In the genomic region with DNA sequence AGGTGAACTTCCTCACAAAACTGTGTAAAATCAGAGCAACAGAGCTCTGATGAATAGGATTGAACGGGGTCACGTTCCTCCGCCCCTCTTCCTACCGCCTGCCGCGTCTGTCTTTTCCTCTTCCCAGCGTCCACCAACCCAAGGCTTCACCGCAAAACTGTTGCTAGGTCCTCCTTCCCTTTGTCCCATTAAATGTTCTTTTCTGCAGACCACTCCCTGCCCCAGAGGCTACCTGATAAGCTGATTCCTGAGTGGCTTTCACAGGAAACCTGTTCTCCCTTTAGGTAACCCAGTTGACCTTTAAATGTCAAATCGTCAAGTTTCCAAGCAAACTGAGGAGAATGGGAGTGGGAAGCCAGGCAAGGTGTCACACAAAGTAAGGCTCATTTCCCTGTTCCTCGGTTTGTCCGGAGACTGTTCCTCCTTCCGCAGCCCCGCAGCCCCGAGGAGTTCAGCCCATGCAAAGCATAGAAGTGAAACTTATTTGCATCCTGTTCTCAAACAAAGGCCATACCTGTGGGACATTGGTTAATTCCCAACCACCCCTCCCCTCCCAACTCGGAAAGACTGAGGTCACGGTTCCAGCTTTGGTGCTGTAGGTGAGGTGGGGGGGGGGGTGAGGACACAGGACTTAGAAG, we compare ENCODE assay signal across 12 mouse cellular contexts. TPM values are rescaled to one million over a fixed set of nuclear protein-coding genes. Genes with fewer than 3 reads are reported as not detected.
A peak's percentile ranks its signal among the peaks of the same experiment; 100 is the strongest.
DNase-seq lines count a peak whose midpoint lies in the region; ATAC-seq lines count a peak whose summit lies in the region.
"Had no signal": no experiment of that assay in that cellular context is flagged by ENCODE, and none has a peak within 500 bp of the region (broad histone marks: within the 10 kb centered on the region; RNA-seq: fewer than 3 reads in every experiment).

No protein-coding gene starts in this region.

- no peak overlapping the region for H3K9ac ChIP-seq in heart, embryonic 13.5 days
- H3K9ac ChIP-seq in kidney, embryonic 16.5 days (replicated peaks; ENCODE audit: low read length): no peak overlapping the region
- no peak overlapping the region for H3K9ac ChIP-seq in midbrain, embryonic 16.5 days (ENCODE audit: low read depth, low read length)
- H3K9ac ChIP-seq: limb, embryonic 13.5 days had no signal

- H3K27ac ChIP-seq in heart, embryonic 13.5 days (replicated peaks): no peak overlapping the region
- peak overlapping the region; percentile 63 for H3K27ac ChIP-seq in kidney, embryonic 16.5 days (ENCODE audit: low read length)
- H3K27ac ChIP-seq in midbrain, embryonic 16.5 days (ENCODE audit: low read length): no peak overlapping the region
- H3K27ac ChIP-seq: layer of hippocampus, adult 2 months; limb, embryonic 13.5 days had no signal

- ATAC-seq in heart, embryonic 13.5 days (ENCODE audit: extremely low read depth, insufficient number of reproducible peaks, low FRiP score, low TSS enrichment): no peak
- ATAC-seq in kidney, embryonic 16.5 days (ENCODE audit: low FRiP score, low TSS enrichment): no peak; the same call in 1 of the 2 replicates
- ATAC-seq in midbrain, embryonic 16.5 days: no peak
- ATAC-seq: forebrain, embryonic 16.5 days had no signal

- H3K9me3 ChIP-seq in heart, embryonic 13.5 days: no peaks in the 10 kb centered on the region
- no peaks in the 10 kb centered on the region for H3K9me3 ChIP-seq in kidney, embryonic 16.5 days (ENCODE audit: low read length)
- no peaks in the 10 kb centered on the region for H3K9me3 ChIP-seq in midbrain, embryonic 16.5 days (replicated peaks; ENCODE audit: control insufficient read depth, low read length, poor library complexity, severe bottlenecking)
- H3K9me3 ChIP-seq: limb, embryonic 13.5 days had no signal

- DNase-seq in heart, adult 9 months (ENCODE audit: low spot score in 2 of 2): no peak
- peak; percentile 49 for DNase-seq in ES-CJ7 (ENCODE audit: low read depth, low spot score)
- peak; percentile 56 for DNase-seq in lung, postnatal 36 days
- DNase-seq in spleen, postnatal 4 days (ENCODE audit: low spot score in 2 of 2): no peak
- DNase-seq in cerebellum, postnatal 4 days (ENCODE audit: low spot score in 2 of 2): no peak

- peaks cover 16% of the 10 kb centered on the region for H3K4me1 ChIP-seq in heart, embryonic 13.5 days
- H3K4me1 ChIP-seq in kidney, embryonic 16.5 days (ENCODE audit: insufficient read depth, low read length): peaks cover 12% of the 10 kb centered on the region
- no peaks in the 10 kb centered on the region for H3K4me1 ChIP-seq in midbrain, embryonic 16.5 days (ENCODE audit: control insufficient read depth, insufficient read depth, low read length)

- peak overlapping the region; percentile 25 for H3K4me2 ChIP-seq in heart, embryonic 13.5 days
- H3K4me2 ChIP-seq in kidney, embryonic 16.5 days (replicated peaks; ENCODE audit: low read depth, low read length): no peak overlapping the region
- H3K4me2 ChIP-seq in midbrain, embryonic 16.5 days (ENCODE audit: low read length): no peak overlapping the region
- H3K4me2 ChIP-seq: limb, embryonic 13.5 days had no signal

- no peak overlapping the region for H3K4me3 ChIP-seq in heart, embryonic 13.5 days
- no peak overlapping the region for H3K4me3 ChIP-seq in kidney, embryonic 16.5 days (ENCODE audit: low read length)
- no peak overlapping the region for H3K4me3 ChIP-seq in midbrain, embryonic 16.5 days (ENCODE audit: low read depth, low read length)
- H3K4me3 ChIP-seq: layer of hippocampus, adult 2 months; limb, embryonic 13.5 days had no signal

- H3K36me3 ChIP-seq in heart, embryonic 13.5 days: no peaks in the 10 kb centered on the region
- no peaks in the 10 kb centered on the region for H3K36me3 ChIP-seq in kidney, embryonic 16.5 days (ENCODE audit: insufficient read depth, low read length)
- no peaks in the 10 kb centered on the region for H3K36me3 ChIP-seq in midbrain, embryonic 16.5 days (ENCODE audit: control insufficient read depth, insufficient read depth, low read length)
- H3K36me3 ChIP-seq: limb, embryonic 13.5 days had no signal

- no peaks in the 10 kb centered on the region for H3K27me3 ChIP-seq in heart, embryonic 13.5 days (replicated peaks)
- H3K27me3 ChIP-seq in kidney, embryonic 16.5 days (ENCODE audit: insufficient read depth, low read length): no peaks in the 10 kb centered on the region
- H3K27me3 ChIP-seq in midbrain, embryonic 16.5 days (ENCODE audit: control insufficient read depth, insufficient read depth, low read depth, low read length): no peaks in the 10 kb centered on the region
- H3K27me3 ChIP-seq: limb, embryonic 13.5 days had no signal

- WGBS in heart, embryonic 13.5 days: 35% methylated on average over 16 of the region's 16 CpGs
- 46% methylated on average over 16 of the region's 16 CpGs for WGBS in kidney, embryonic 16.5 days
- WGBS in midbrain, embryonic 16.5 days: 52% methylated on average over 16 of the region's 16 CpGs

RNA-seq across cellular contexts. Expression of gene 9130230L23Rik, which starts 1.1 kb away (rescaled TPM):
- polyA plus RNA-seq in heart, embryonic 13.5 days (2015; fragmentation: Nextera tagmentation; extraction: Ambion mirVana): 0.20 TPM in 1 of 2 replicates, not detected in the other
- 0.56 and 1.2 TPM in 2 replicates for polyA plus RNA-seq in kidney, embryonic 16.5 days (2015; fragmentation: Nextera tagmentation; extraction: Ambion mirVana)
- not detected in 2 replicates for polyA plus RNA-seq in midbrain, embryonic 16.5 days (2015; fragmentation: Nextera tagmentation; extraction: Ambion mirVana)
- polyA plus RNA-seq: embryonic facial prominence, embryonic 11.5 days; forebrain, embryonic 16.5 days; limb, embryonic 13.5 days had no signal

Comparison
In these comparisons a context has a peak if more than half of its experiments do, and no peak if none do; other contexts are left out.
1. DNase-seq: peak in ES-CJ7 (single experiment) and lung, postnatal 36 days (single experiment); none in heart, adult 9 months (0 of 2), spleen, postnatal 4 days (0 of 2) and cerebellum, postnatal 4 days (0 of 2).